Mouse (Mus musculus): ENCODE results near the gene Gm9573.

GRCm38 (mm10) chr17:35671846-35672245 is 45.4 kb upstream of the Gm9573 start:
- TF ChIP-seq CTCF (conservative IDR thresholded peaks at IDR 0.05; ENCODE audit: insufficient read depth, insufficient read length, low read depth, low read length) (no peak), POLR2A (IDR thresholded peaks at IDR 0.05; ENCODE audit: low read depth, low read length) (no peak)
